Comparison of ENCODE assay signal across 25 mouse cellular contexts in the genomic region with DNA sequence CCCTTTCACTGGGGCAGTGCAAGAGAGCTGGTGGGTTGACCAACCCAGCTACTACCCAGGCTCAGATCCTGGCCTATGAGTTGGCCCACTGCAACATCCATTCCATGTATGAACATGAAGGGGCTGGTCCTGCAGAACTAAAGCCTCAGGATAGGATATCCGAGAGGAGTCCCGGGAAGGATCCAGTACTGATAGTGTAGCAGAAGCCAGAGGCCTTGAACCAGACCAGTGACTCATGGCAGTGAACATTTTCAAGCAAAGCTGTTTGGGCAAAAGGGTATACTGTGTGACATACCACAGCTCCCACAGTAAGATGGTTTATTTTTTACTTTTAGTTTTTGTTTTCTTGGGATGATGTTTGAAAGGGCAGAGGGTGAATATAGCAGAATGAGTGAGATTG. TPM values are rescaled to one million over a fixed set of nuclear protein-coding genes. Genes with fewer than 3 reads are reported as not detected.
"Had no signal": no experiment of that assay in that cellular context is flagged by ENCODE, and none has a peak within 500 bp of the region (broad histone marks: within the 10 kb centered on the region; RNA-seq: fewer than 3 reads in every experiment).

No protein-coding gene starts in this region.

- H3K4me3 ChIP-seq: megakaryocyte, embryonic 14.5 days; midbrain, embryonic 12.5 days; neural tube, embryonic 12.5 days; stomach, embryonic 15.5 days had no signal

- H3K4me2 ChIP-seq: lung, embryonic 14.5 days; midbrain, embryonic 12.5 days; neural tube, embryonic 12.5 days; stomach, embryonic 15.5 days had no signal

- DNase-seq: lung, adult 18-20 months; lung, embryonic 14.5 days; lung, postnatal 14 days; lung, postnatal 36 days; right cerebral cortex, postnatal 14 days; thymus, adult 2 months; thymus, postnatal 25 days; thymus, postnatal 4 days had no signal

- H3K9me3 ChIP-seq: midbrain, embryonic 12.5 days; neural tube, embryonic 12.5 days; stomach, embryonic 15.5 days had no signal

- H3K27me3 ChIP-seq: megakaryocyte, embryonic 14.5 days; midbrain, embryonic 12.5 days; neural tube, embryonic 12.5 days; stomach, embryonic 15.5 days had no signal

- H3K4me1 ChIP-seq: megakaryocyte, embryonic 14.5 days; neural tube, embryonic 12.5 days; stomach, embryonic 15.5 days had no signal

- H3K27ac ChIP-seq: liver, embryonic 14.5 days; macrophage; midbrain, embryonic 12.5 days; neural tube, embryonic 12.5 days; stomach, embryonic 15.5 days; stomach, postnatal 0 days had no signal

- H3K36me3 ChIP-seq: midbrain, embryonic 12.5 days; neural tube, embryonic 12.5 days; stomach, embryonic 15.5 days had no signal

- H3K9ac ChIP-seq: liver, embryonic 14.5 days; lung, embryonic 14.5 days; midbrain, embryonic 12.5 days; neural tube, embryonic 12.5 days; stomach, embryonic 15.5 days had no signal

RNA-seq across cellular contexts. Expression of a gene that starts 39.1 kb away (rescaled TPM):
- total RNA-seq: megakaryocyte progenitor cell, adult 5-6 weeks; midbrain, postnatal 0 days; monocyte, adult 5-6 weeks; neutrophil, adult 5-6 weeks had no signal
- polyA plus RNA-seq: liver, embryonic 14.5 days; liver, embryonic 16.5 days; lung, embryonic 14.5 days; lung, embryonic 16.5 days; macrophage; midbrain, embryonic 12.5 days; midbrain, postnatal 0 days; neural tube, embryonic 12.5 days; neural tube, embryonic 14.5 days; stomach, embryonic 15.5 days; stomach, postnatal 0 days; testis, adult 2 months; urinary bladder, adult 2 months had no signal

RNA-seq across cellular contexts. Expression of a gene that starts 44.9 kb away (rescaled TPM):
- total RNA-seq: megakaryocyte progenitor cell, adult 5-6 weeks; midbrain, postnatal 0 days; monocyte, adult 5-6 weeks; neutrophil, adult 5-6 weeks had no signal
- polyA plus RNA-seq: liver, embryonic 14.5 days; liver, embryonic 16.5 days; lung, embryonic 14.5 days; lung, embryonic 16.5 days; macrophage; midbrain, embryonic 12.5 days; midbrain, postnatal 0 days; neural tube, embryonic 12.5 days; neural tube, embryonic 14.5 days; stomach, embryonic 15.5 days; stomach, postnatal 0 days had no signal

RNA-seq across cellular contexts. Expression of a gene that starts 58.0 kb away (rescaled TPM):
- total RNA-seq: megakaryocyte progenitor cell, adult 5-6 weeks; monocyte, adult 5-6 weeks; neutrophil, adult 5-6 weeks had no signal
- polyA plus RNA-seq: liver, embryonic 14.5 days; liver, embryonic 16.5 days; lung, embryonic 14.5 days; lung, embryonic 16.5 days; macrophage; midbrain, embryonic 12.5 days; neural tube, embryonic 12.5 days; neural tube, embryonic 14.5 days; spleen, adult 2 months; stomach, embryonic 15.5 days; stomach, postnatal 0 days; urinary bladder, adult 2 months had no signal
